Mouse (Mus musculus): ENCODE data around the gene Dab2ip.
A peak's percentile ranks its signal among the peaks of the same experiment; 100 is the strongest.

Dab2ip gene

DNA sequence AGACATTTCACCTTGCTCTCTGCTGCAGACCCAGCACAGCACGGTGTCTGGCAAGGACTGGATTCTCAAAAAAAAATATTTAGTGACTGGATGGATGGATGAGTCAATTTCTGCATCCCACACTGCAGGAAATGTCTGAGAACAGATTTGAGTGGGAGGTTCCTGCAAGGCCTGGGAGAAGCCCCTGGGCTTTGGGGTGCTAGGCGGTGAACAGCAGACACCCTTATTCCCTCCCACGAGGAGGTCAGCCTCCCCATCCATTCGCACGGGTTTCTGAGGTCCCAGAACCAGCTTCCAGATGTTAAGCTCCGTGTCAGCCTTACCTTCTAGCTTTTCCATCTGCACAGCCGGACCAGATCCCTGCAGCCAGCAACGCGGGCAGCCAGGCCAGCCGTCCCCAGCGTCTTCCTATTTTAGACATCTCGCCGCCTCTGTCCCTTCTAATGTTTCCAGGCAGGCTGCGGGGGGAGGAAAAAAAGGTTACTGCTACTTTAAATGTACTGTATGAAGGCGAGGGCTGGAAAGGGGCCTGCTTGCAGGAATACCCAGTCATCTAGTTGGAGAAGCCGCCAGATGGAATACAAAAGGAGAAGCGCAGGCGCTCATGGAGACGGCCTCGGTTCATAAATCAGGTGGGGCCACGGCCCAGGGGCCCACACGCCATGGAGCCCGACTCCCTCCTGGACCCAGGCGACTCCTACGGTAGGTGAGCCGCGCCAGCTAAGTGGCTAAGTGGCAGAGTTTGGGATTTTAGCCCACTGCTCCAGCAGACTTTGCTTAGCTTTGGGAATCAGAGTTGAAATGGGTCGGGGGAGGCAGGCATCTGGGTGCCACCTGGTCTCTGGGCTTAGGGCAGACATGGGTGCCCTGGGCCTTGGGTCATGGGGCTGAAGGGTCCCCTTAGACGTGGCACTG, at the start of gene Dab2ip:
Gene Dab2ip, plus strand, starts transcription at position 356 of the 915 bp plus-strand sequence.
- peak; percentile 70 for DNase-seq

DNA sequence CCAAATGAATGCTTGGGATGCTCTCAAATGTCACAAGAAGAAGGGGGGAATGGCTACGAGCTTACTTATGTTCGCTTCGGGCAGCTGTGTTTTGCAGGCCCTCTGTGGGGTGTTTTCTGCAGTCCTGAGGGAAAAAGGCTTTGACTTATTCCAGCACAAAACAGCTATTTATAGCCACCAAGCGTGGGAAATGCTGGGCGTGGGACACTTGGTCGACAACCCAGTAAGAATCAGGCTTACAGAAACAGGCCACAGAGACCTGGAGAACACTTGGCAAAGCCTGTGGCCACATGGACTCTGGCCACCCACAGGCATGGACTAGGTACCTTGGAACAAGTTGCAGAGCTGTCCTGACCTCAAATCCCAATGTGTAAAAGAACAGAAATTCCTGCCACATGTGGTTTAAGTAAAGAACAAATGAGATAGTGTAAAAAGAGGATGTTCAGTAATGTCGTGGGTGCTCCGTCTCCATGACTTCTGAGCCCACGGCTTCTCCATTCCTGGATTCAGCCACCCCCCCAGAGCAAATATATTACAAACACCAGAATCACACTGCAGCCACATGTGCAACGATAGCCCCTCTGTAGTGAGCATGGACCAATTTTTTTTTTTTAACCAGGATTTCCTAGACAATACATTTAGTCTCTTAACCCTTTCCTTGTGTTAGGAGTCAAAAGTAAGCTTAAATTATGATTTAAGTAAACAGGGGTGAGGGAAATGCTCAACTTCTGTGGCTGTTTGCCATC, 49.3 kb upstream of the Dab2ip start:
- DNase-seq: no peak

DNA sequence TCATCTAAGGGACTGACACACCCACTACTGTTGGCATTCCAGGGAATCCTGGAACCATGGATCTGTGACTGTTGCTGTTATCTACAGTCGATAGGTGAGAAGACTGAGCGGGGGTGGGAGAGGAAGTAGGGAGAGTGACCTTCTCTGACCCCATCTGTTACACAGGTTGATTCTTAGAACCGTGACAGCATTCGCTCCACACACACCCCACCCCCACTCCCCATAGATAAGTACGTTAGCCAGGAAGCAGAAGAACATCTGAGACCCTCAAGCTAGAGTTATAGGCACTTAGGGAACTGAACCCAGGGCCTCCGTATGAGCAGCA, 48.8 kb upstream of the Dab2ip start:
- DNase-seq: no peak

DNA sequence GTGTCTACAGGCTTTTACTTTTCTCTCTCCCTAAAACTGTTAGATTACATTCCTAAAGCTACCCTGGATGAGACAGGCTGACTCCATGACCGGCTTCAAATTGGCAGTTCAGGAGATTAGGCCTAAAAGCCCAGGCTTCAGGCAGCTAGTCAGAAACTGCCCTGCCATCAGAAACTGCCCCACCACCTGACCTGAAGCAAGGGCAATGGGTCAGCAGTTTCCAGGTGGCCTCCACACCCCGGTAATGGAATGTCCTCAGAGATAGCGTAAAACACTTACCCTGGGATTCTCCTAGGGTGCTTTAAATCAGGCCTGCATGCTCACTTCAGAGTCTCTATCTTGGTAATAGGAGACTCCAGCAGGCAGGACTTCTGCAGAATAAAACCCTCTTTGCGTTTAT, 48.2 kb upstream of the Dab2ip start:
- DNase-seq: no peak

DNA sequence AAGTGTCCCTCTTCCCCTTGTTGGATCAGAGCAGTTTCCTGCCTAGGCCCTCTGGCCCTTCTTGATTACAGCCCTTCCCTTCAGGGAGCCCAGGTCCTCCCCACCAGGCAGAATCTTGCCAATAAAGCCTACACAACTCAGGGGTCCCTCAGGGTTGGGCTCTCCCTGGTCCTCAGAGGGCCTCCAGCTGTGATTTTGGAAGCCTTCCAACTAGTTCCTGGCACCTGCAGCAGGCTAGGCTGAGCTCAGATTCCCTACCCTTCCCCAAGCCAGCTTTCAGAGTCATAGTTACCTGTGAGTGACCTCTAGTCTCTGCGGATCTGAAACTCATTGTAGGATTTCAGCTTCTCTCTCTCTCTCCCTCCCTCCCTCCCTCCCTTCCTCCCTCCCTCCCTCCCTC, 47.1 kb upstream of the Dab2ip start:
- no peak for DNase-seq

DNA sequence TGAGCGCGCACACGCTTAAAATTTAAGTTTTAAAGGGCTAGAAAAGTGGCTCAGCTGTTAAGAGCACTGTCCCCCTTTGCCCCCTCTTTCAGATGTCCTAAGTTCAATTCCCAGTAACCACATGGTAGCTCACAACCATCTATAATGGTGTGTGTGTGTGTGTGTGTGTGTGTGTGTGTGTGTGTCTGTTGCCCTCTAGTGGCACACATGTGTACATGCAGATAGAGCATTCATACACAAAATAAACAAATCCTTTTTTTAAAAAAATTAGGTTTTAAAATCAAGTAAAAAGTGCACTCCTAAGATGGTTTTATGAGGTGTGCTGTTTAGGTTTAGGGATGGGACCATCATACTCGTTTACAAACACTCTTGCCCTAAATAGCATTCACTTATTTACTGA, 45.8 kb upstream of the Dab2ip start:
- DNase-seq: no peak

DNA sequence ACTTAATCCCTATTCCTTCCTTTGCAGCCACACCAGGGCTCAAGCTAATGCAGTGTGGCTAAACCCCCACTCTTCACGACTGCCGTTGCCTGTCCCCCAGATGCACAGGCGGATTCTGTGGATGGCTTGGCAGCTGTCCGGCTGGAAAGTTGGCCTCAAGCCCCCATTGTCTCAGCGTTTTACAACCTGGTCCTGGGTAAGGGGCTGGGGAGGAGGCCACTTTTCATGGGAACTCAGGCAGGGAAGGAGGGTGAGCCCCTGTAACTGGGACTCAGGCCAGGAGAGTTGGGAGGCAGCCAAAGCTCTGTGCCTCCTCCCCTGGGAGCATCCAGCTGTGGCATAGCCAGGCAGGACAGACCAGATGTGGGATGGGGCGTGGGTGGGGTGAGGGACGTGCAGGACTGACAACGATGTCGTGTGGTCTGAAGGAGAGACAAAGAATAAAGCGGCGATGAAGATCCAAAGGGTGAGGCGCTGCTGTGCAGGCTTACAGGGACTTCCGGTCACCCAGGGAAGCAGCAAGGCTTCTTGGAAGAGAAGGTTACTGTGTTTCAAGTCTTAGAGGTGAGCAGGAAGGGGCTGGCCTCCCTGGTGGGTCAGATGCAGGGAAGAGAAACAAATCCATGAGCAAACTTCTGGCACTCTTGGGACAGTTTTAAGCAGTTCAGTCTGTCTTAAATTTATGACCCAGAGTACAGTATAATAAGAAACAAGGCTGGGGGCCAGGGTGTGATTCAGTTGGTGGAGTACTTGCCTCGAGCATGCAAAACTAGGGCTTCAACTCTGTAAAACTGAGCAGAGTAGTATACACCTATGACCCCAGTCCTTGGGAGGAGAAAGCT, 43.8 kb upstream of the Dab2ip start:
- no peak for DNase-seq

DNA sequence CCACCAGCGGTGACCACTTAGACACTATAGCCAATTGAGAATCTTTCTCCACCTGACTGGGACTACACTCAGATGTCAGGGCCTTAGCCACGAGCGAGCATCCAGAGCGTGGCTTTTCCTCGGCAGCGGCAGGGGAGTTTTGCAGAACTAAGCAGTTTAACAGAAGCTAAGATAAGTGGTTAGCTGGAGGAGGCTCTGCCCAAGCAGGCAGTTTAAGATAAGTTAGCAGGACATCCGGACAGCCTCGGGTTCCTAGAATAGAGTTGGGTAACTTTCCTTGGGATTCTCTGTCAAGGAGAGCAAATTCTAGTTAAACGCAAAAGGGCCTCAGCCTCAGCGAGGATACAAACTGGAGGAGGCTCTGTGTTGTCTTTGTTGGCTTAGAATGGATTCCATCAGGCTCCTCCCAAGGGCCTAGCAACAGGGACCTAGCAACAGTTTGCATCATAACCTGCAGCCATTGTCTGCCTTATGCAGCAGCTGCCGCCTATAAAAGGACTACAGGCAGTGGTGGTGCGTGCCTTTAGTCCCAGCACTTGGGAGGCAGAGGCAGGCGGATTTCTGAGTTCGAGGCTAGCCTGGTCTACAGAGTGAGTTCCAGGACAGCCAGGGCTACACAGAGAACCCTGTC, 31.3 kb upstream of the Dab2ip start:
- no peak for DNase-seq

DNA sequence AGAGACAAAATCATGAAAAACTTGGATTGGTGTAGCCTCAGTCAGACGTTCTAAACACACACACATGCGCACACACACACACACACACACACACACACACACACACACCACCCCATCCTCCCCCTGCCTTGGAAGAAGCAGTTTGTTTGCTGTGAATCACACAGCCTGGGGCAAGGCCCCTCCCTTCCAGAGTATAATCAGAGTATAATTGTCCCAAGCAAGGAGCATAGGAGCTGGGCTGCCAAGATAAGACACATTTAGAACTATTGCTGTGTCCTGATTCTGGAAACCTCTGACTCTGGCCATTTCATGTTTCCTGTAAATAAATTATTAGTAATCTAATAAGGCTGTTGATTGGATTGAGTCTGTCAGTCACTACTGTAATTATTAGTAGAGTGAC, 29.0 kb upstream of the Dab2ip start:
- DNase-seq: no peak

DNA sequence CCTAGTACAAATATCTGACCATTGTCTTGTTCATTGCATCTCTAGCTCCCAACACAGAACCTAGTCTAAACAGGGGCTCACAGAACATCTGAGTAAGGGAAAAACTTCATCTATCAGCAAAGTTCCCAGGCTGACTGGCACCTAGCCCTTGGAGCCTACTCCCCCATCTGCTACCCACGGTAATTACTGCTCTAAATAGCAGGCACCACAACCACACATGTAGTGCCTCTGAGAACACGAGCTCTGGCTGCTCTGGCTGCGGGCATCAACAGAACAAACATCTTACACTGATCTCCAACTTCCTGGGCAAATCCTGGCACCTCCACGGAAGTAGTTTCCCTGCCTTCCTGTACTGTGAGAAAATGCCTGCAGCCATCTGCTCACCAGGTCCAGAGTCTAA, 28.2 kb upstream of the Dab2ip start:
- no peak for DNase-seq

DNA sequence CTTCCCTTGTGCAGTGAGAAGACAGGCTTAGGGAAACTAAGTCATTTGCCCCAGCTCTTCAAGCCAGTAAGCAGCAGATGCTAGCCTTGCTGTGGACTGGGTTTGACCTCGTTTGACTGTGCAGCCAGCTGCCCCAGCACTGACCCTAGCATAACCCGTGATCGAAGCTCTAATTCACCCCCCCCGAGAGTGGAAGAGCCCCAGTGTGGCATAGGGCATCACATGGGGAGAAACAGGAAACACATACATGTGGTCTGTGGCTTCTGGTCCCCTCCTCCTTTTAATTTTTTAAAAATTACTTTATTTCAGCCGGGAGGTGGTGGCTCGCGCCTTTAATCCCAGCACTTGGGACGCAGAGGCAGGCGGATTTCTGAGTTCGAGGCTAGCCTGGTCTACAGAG, 27.3 kb upstream of the Dab2ip start:
- DNase-seq: no peak

DNA sequence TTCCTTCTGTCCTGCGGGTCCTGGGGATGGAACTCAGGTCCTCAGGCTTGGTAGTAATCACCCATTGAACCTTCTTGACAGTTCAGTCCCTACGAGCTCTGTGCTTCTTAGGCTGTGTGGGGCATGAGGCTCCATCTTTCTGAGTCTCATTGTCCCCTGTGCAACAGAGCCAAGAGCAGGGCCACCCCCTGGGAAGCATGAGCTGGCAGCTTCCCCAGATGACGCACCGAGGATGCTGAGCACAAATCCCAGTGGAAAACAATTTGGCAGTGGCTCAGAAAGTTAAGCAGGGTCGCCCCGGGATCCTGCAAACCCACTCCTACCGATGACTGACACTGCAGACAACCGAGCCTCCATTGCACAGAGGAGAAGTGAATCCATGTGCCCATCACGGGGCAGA, 24.4 kb upstream of the Dab2ip start:
- no peak for DNase-seq

DNA sequence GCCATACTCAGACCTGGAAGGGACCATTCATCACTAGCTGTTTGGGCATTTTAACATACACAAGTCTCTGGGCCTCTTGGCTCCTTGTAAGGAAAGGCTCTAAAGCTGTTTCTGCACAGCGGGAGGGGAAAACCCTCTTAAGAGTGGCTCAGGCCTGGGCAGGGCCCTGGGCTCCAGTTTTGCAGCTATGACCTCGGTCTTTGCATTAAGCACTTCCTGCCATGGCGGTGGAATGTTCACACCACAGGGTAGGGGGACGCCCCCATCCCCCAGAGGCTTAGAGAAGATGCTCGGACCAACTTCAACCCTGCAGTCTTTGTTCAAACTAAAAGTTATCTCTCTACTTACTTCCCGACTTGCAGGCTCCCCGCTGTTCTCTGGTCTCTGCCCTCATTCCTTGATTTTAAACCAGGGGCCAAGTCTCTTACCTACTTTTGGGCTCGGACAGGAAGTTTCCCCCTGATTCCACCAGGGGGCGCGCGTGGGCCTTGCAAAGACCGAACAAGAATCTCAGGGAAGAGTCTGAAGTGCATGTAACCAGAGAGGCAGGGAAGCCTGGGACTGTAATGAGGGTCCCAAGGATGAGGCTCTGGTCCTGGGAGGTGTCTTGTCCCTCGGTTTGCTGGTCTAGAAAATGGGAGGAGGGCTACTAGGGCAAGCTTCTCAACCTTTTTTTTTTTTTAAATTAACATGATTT, 18.6 kb upstream of the Dab2ip start:
- peak; percentile 84 for DNase-seq

DNA sequence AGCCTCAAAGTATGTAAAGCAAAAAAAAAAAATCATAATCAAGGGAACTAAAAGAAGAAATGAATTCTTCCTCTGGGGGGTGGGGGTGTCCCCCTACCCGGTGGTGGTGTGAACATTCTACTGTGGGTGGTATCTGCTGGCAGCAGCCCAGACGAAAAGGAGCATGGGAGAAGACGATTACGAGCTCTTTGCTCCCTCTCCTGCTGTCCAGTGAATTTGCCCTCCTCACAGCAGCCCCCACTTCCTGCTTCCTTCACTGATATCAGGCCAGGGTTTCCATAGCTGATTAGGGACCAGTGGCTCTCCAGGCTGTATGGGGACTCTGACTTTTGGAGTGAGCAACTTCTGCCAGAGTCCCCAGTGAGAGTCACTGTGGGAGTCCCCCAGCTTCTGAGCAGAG, 17.3 kb upstream of the Dab2ip start:
- peak; percentile 8 for DNase-seq

DNA sequence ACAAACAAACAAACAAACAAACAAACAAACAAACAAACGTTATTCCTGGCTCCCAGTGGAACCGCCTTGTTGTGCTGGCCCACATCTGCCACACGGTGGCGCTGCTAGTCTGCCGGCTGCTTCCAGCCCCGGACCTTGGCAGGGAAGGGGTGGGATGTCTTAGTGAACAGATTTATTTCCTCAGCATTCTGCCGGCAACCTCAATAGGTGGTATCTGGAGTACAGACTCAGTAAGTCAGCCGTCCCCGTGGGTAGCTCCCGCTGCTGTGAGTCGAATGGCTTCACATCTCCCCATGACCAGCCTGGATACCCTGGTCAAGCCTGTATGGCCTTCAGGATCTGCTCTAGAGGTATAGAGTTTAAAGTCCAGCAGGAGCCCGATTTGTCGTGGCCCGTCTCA, 13.3 kb upstream of the Dab2ip start:
- DNase-seq: peak; percentile 81

DNA sequence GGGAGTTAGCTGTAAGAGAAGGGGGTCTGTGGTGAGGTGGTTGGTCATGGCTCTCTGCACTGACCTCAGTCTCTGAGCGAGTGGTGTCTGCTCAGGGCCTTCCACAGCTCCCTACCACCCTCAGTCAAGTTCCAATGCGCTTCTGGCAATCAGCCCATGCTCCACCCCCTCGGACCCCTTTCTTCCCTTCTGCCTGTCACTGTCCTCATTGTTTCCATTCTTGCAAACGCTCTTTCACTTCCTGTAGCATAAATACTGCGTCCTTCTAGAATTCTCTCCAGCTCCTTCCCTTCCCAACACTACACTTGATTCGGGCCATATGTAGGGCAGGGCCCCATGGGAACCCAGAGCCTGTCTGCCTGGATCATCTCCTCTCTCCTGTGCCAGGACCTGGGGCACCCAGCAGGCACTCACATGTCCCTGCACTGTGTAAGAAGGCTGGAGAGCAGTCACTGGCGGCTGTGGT, 12.9 kb upstream of the Dab2ip start:
- DNase-seq: peak; percentile 91

DNA sequence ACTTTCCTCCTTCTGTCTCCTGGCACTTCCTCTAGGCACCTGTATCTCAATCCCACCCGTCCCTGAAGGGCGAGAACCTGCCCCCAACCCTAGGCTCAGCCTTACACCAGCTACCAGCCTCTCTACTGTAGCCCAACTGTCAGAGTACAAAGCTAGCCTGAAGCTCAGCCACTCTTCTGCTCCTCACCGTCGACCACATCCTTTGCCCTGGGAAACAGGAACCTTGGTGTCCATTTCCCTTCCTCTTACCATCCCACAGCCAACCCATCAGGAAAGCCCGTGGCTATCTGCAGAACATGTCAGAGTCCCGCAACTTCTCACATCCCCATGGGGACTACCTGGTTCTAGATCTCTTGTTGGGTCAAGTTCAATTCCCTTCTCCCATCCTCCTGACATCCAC, 11.6 kb upstream of the Dab2ip start:
- DNase-seq: peak; percentile 36

DNA sequence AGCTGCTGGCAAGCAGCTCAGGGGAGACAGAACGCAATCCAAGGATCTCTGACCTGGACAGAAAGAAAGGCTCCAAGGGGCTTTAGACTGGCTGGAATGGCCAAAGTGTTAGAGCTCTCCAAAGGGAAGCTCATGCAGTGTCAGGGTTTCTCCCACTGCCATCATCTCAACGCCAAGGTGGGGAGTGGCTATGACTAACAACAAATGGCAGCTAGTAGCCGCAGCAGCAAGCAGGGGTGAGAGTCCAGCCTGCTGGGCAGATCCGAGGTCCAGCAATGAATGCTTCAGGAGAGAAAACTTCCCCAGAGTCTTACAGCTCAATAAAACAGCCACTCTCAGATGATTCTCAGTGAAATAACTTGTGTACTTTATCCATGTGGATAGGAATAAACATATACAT, 8.9 kb upstream of the Dab2ip start:
- no peak for DNase-seq

DNA sequence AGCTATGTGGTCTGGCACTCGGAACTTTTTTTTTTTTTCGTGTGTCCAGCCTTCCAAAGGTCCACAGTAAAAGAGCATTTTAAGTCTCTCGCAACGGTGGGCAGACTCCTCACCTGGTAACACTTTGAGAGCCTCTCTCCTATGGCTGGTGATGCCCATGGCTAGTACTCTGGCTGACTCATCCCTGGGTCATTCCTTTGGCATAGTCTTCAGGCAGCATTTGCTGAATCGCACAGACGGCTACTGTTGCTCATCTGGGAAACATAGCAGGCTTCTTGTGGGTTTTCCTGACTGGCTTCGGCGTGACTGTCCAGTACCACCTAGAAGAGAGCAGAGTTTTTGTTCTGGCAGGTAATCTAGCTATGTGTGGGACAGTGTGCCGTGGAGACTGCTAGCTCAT, 8.0 kb upstream of the Dab2ip start:
- DNase-seq: no peak

DNA sequence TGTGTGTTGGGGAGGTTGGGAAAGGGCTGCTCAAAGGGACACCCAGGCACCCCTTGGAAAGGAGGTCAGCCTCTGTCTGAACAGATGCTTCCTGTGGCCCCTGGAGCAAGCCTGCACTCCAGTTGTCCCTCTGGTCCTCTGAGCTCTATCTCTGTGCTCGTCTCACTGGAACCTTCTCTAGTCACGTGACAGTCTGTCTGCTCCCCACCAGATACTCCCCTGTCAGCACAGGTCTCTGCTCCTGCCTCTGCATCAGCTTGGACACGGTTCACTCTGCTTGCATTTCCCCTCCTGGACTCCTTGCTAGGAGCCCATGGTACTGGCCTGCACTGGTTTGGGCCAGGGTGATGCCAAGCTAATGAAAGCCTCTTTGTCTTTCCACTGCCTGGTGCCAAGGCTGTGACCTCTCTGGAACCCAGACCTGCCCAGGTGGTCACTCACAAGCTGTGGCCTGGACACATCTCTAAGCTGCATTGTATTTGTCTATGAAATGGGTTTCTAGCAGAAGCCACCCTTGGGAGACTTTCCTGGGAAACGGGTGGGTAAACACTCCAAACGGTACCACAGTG, 1.1 kb upstream of the Dab2ip start:
- DNase-seq: peak; percentile 55

DNA sequence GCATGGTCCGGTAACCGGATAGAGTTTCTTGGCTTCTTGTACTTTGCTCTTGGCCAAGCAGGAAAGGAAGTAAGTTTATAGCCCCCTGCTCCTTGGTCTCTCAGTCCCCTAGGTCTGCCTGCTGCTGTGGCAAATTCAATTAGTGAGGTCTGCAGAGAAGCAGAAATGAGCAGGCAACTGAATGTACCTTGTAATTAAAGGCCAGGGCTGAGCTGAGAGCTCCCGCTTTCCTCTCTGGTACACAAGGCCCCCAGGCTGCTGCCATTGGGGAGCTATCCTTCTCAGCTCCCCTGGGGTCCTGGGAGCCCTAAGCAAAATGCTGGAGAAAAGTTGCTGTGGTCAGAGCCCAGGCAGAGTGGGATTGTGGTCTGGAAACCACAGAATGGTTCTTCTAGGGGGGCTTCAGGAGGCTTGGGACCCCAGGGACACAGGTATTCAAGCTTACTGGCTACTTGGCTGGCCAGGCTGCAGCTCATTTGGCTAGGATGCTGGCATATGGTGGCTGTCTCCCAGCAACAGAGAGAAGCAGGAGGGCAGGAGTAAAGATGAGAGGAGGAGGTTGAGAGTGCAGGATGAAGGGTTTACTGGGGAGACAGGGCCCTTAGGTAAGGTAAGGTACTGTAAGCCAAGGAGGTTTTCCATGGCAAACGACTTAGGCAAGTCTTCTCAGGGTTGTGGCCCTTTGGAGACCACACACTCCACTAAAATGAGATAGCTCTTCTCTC, 922 bp downstream of the Dab2ip start:
- DNase-seq: peak; percentile 78

Measured in cerebellum, adult 9-11 months (tissue).